Mouse (Mus musculus) embryo, embryonic 10.5 days (tissue): ENCODE results near the gene Cwc25.

ENCODE experiments used
- DNase-seq: peaks from one replicate; pipeline ENCODE4 v3.0.0-alpha.2; 2015; ENCODE audit warnings: low spot score

Gene Cwc25

DNA sequence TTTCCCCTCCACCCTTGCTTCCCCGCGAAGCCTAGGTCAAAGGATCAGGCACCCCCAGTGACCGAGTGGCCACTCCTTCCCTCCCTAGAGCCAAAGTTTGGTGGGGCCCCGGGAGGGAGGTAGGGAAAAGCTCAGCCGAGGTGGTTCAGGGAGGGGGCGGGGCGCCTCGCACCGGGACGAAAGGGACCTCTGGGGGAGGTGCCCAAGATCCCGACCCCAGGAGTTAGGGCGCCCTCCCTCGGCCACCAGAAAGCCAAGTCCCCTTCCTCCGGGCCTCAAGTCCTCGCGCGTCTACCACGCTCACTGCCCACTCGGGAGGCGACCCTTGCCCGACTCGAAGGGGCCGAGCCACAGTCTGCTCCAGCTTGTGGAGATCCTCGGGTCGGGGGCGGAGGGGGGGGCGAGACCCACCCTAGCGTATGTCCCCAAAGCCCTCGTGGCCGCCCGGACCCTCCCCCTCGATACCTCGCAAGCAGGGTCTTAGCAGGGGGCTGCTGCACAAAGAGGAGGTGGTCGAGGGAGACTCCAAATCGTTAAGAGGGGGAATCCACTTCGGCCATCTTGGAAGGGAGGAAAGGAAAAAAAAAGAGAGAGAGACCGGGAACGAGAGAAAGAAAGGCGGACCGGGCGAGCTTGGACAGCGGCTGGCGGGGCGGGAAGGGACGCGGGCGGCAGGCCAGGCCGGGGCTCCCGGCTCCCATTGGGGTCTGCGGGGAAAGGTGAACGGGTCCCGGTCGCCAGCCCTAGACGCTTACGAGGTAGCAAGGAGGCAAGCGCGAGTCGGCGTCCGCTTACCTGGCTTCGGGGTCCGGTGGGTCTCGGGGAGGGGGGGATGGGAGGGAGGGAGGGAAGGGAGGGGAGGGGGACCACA lies 67.4 kb downstream of the Cwc25 start:
- DNase-seq: peak; percentile 88

DNA sequence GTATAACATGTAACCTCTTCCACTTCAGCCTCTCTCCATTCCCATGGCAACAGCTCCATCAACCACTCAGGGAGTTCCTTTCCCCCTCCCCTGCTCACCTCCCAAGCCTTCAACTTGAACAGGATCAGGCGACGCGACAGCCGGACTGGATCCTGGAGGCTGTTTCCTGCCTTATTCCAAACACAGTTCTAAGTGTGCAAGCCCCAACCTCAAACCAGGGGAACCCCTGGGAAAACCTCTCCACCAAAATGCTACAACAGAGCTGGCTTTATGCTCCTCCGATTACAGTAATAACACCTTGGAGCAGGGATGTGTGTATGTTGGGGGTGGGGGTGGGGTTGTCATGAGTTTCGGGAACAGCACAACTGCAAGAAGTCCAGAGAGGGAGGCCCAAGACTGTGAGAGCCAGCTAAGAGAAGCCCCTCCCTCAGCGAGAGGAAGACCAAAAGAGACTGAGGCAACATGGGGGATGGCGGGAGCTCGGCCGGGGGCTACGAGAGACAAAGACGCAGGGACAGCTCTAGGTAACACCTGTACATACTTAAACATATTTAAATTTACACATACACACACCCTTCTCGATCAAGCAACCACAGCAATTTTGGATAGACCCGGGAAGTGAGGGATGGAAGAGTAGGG lies 68.3 kb downstream of the Cwc25 start:
- peak; percentile 71 for DNase-seq

DNA sequence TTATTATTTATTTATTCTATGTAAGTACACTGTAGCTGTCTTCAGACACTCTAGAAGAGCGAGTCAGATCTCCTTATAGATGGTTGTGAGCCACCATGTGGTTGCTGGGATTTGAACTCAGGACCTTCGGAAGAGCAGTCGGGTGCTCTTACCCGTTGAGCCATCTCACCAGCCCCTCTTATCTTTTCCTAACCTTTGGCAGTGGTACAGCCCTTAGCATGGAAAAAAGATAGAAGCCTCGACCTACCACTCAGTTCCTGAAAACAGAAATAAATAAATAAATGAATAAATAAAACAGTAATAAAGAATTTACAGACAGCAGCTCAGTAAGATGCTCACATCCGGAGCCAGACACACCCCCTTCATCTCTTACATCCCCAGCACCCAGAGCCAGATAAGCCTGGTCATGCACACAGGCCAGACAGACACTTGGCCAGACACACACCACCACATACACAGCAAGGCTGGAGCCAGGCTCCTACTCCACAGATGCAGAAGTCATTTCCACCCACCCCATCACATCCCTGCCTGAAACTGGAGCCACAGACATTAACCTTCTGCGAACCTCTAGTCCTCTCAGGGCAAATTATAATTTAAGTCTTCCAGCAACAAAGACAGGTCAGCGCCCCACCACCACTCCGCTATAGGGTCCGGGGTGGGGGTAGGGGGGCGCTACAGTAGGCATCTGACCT lies 69.0 kb downstream of the Cwc25 start:
- DNase-seq: no peak

GRCm38 (mm10) chr11:97696669-97697068 lies 69.7 kb downstream of the Cwc25 start:
- DNase-seq: no peak

GRCm38 (mm10) chr11:97695712-97696401 lies 70.5 kb downstream of the Cwc25 start:
- DNase-seq: no peak
